Mouse (Mus musculus): Measurements from ENCODE around the gene Syp. TPM values are rescaled to one million over a fixed set of nuclear protein-coding genes. Genes with fewer than 3 reads are reported as not detected.

Syp gene
- 3.6 and 4.0 TPM in 2 replicates for polyA plus RNA-seq (2012; rRNA removed)

GRCm38 (mm10) chrX:7638401-7639091 is at the start of gene Syp:
Gene Syp, plus strand, starts transcription at chrX:7638471.
- DNase-seq (ENCODE audit: low spot score): no peak

DNA sequence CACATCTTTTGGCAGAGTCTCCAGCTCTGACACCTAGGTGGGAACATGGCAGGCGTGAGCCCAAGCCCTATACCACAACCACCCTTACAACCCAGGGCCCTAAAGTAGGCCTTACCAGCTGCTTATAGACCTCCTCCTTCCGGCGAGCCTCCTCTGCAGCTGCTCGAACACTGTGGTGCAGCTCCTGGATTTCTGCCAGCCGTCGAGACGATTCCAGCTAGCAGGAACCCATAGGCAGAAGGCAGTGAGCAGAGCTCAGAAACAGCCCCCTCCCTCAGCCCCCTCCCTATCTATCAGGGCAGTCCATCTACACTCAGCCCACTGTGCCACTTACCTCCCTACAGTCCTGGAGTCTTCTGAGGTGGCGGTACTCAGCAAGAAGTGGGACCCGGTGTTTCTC is 42.9 kb upstream of the Syp start:
- no peak for DNase-seq (ENCODE audit: low spot score)

- DNase-seq (ENCODE audit: low spot score): no peak
Measured at GRCm38 (mm10) chrX:7604004-7604403, 34.3 kb upstream of the Syp start.

- DNase-seq (ENCODE audit: low spot score): peak; percentile 36
Measured at GRCm38 (mm10) chrX:7604879-7605574, 33.2 kb upstream of the Syp start, which contains the start of gene Ccdc22. Gene Ccdc22, minus strand, starts transcription at chrX:7605517.

- no peak for DNase-seq (ENCODE audit: low spot score)
Measured at GRCm38 (mm10) chrX:7605575-7605941, 32.7 kb upstream of the Syp start.

DNA sequence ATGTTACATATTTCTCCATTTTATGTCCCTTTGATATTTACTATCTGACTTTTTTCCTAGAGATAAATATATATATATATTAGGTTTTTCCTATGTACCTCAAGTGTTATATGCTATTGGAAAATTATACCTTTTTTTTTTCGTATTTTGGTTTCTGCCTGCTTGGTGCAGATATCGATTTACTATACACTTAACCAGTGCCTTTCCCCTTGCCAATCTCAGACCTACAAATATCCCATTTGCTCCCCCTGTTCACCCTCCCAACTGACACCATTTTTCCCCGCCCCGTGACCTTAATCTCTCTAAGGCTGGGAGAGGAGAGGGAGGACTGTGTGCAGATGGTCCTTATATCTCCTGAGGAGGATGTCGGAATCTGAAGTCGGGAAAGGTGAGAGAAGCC is 31.5 kb upstream of the Syp start, which contains the start of gene Cacna1f:
Gene Cacna1f (plus strand): TSS at position 301 of the 400 bp plus-strand sequence.
- no peak for DNase-seq (ENCODE audit: low spot score)

GRCm38 (mm10) chrX:7610035-7610434 is 28.2 kb upstream of the Syp start:
- DNase-seq (ENCODE audit: low spot score): no peak

DNA sequence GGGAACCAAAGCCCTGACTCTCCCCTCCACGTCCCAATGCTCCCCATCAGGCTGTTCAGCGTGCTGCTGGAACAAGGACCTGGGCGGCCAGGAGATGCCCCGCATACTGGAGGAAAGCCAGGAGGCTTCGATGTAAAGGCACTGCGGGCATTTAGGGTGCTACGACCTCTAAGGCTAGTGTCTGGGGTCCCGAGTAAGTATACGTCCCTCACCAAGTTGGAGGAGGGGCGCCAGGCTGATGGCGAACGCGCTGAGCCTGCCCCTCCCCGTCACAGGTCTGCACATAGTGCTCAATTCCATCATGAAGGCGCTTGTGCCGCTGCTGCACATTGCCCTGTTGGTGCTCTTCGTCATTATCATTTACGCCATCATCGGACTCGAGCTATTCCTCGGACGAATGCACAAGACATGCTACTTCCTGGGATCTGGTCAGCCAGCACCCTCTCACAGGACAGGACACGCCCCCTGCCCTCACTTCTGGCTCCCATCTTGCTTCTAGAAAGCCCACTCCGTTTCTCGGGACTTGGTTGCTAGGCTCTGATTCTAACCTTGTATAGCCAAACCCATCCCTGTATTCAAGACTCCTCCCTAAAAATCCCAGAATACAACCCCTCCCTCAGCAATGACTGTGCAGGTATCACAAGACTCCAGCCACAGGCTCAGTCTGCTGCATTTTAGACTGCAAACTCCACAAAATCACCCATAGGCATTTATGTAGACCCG is 27.6 kb upstream of the Syp start:
- no peak for DNase-seq (ENCODE audit: low spot score)

DNA sequence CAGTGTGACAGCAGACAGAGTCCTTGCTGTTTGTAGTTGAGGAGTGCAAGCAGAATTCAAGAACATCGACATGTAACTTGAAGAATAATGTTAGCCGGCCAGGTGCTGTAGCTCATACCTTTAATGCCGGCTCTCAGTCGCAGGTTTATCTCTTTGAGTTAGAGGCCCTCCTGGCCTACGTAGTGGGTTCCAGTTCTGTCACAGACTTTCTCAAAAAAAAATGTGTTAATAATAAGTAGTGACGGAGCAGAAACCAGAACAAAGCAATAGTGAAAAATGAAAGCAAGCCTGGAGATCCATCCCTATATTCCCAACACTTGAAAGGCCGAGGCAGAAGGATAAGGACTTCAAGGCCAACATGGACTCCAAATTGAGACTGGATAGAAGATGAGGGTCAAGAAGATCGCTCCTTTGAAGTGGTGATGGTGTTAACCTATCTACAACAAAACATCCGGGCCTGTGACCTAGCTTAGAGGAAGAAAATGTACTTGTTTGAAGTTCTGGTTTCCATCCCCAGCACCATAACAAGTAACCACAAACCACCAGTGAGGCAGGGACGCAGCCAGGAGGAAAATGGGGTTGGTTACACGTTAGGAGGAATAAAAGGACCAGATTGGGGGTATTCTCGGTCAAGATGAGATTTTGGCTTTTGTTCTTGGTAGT is 20.3 kb upstream of the Syp start:
- DNase-seq (ENCODE audit: low spot score): no peak

GRCm38 (mm10) chrX:7632560-7632959 is 5.7 kb upstream of the Syp start:
- DNase-seq (ENCODE audit: low spot score): no peak

GRCm38 (mm10) chrX:7635101-7635500 is 3.2 kb upstream of the Syp start:
- DNase-seq (ENCODE audit: low spot score): no peak

DNA sequence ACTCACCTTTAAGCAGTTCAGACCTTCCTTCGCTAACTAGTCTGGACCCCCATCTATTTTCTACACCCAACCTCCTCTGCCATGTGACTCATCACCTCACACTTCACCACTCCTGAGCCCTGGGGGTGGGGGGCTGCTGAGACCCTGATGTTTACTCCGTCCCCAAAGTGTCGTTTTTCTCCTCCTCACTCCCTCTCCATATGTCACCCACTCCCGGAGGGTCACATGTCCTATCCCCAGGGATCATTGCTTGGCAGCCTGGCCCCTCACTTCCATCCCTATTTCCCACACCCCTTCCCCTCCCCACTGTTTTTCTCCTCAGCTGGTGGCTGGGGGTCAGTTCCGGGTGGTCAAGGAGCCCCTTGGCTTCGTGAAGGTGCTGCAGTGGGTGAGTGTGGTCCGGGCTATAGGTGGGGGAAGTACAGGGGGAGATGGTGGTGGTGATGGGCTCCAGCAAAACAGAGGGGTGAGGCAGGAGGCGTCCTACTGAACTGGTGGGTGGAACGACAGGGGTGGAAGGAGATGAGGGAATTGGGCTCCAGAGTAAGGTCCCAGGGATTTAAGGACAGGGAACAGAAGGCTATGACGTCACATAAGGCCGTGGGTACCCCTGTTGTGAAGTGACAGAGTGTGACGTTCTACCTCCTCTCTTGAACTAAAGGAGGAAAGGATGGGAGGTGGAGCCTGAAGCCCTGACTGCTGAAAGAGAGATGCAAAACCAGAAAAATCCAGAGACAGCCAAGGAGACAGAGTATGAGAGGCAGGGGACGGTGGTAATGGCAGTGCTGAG is 1.5 kb downstream of the Syp start:
- DNase-seq (ENCODE audit: low spot score): no peak

- DNase-seq (ENCODE audit: low spot score): no peak
Measured at GRCm38 (mm10) chrX:7640785-7641184, 2.5 kb downstream of the Syp start.

DNA sequence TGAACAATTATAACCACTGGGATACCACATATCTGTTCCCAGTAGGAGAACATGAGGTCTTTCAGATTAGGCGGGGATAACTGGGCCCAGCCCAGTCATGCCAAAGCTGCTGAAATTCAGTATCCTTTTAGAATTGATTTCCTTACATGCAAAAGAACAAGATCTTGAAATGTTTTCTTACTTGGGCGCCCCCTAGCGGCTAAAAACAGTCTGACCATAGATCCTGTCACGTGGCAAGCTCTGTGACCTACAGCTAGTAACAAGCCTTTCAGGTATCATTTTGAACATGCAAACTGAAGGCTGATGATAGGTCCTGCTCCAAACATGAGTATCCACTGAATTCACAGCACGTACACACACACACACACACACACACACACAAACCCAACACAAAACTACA is 7.1 kb downstream of the Syp start:
- DNase-seq (ENCODE audit: low spot score): peak; percentile 50

DNA sequence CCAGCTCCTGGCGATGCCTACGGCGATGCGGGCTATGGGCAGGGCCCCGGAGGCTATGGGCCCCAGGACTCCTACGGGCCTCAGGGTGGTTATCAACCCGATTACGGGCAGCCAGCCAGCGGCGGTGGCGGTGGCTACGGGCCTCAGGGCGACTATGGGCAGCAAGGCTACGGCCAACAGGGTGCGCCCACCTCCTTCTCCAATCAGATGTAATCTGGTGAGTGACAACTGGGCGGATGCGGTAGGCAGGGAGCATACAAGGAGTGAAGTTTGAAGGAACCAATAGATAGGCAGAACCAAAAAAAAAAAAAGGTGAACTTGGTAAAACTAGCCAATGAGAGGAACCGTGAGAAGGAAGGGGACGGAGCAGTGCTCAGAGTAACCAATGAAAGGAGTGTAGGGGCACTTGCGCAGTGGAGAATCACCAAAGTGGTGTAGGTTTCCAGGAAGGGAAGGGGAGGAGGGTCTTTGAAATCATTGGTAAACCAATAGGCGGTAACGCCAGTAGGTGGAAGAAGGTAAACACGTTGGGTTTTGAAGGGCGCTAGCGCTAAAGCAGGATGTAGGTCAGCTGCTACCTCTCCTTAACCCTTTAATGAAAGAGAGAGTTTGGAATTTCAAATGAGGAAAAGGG is 10.5 kb downstream of the Syp start:
- DNase-seq (ENCODE audit: low spot score): peak; percentile 69

GRCm38 (mm10) chrX:7657221-7657639 is 19.0 kb downstream of the Syp start, which contains the start of gene Prickle3:
Gene Prickle3, plus strand, starts transcription at chrX:7657260.
- no peak for DNase-seq (ENCODE audit: low spot score)

DNA sequence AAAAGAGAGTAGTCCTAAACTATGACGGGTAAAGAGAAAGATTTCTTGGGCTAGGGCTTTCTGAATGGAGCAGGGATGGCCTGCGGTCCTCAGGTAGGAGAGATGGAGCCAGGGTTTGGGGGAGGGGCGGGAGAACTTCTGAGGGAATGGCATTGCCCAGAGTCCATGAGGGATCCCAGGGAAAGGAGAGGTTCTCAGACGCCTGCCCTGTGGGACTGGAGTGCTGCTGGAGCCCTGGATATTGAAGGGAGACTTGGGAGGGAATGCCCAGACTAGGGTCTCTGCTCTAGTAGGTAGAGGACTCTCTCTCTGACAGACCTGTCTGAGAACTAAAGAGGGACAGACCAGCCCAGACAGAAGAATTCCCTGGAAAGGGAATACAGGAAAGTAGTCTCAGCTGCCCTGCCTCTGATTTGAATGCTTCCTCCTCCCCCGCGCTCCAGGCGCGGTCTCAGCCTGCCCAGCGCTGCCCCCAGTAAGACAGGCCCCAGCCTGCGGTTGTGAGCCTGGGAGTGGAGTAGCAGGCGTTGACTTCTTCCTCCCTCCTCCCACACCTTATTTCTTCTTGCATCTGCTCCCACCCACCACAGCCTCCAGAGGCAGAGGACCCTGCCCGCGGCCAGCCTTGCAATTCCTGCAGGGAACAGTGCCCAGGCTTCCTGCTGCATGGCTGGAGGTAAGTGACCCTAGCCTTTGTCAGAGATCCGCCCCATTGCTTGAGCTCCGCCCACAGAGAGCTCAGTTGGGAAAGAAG is 19.9 kb downstream of the Syp start:
- no peak for DNase-seq (ENCODE audit: low spot score)

DNA sequence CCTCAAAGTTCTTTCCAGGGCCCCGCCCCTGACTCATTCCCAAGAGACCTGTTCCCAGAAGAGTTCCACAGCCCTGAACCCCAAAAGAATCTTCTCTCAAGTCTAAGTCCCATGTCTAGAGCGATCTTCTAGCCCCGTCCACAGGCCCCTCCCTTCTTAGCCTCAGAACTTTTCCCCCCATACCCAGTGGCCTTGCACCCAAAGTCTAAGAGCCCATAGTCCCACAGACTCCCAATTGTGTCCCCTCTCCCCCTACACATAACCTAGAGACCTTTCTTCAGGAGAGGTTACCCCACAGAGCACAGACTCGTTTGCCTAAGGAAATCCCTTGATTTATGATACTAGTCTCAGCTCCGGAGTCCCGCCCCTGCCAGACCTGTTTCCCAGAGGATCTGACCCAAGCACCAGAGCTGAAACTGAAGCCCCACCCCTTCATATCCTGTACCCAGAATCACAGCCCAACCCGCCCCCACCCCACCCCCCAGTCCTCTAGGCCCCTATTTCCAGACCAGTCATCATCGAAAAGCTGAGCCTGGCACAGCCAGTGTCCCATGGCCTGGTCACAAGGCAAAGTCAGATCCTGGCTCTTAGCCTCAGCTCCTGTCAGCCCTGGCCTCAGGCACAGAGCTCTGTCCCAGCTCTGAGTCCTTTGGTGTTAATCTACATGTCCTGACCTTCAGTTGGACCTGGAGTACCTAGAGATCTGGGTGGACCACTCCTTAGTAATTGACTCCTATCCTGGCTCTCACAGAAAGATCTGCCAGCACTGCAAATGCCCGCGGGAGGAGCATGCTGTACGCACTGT is 20.7 kb downstream of the Syp start:
- no peak for DNase-seq (ENCODE audit: low spot score)

DNA sequence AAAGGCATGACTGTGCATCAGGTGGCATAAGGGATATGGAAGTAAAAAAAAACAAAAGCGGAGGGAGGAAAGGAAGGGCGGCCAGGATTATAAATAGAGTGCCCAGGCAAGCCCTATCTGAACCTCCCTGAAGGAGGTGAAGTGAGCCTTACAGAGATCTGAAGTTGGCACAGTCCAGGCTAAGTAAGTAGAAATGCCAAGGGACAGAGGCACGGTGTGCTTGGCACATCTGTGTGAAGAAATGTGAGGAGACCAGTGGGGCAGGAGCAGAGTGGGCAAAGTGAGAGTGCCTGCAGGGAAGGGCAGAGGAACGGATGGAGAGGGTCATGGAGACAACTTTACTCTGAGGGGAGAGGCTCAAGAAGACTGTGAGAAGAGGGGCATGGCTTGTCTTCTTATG is 22.8 kb downstream of the Syp start:
- no peak for DNase-seq (ENCODE audit: low spot score)
